Mouse (Mus musculus) embryo, embryonic 11.5 days (tissue): ENCODE results near the gene Krtap14.
A peak's percentile ranks its signal among the peaks of the same experiment; 100 is the strongest.

ENCODE experiments used
- DNase-seq: peaks from one replicate; pipeline ENCODE4 v3.0.0-alpha.2; 2012; ENCODE audit warnings: low read depth, low spot score

Gene Krtap14

DNA sequence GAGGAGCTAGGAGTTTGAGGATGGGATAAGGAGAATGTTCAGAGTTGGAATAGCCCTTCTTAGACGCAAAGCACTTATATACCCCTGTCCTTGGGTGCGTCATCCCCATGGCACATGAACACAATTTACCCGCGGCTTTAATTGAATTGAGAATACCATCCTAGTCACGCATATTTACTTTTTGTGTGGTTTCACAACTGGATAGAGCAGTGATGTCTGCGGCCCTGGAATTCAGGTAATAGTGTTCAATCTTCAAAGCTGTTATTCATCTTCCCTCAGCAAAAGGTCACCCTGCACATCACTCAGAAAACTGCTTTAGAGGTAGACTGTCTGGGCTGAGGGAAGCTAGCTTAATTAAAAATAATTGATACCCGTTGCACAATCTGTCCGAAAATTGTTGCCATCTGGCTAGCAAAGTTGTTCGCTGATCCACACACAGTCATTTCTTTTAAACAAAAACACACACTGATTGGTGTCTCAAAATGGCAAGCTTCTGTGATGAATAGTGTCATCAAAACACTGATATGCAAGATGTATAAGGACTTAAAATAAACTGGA lies at the start of gene Krtap14:
Krtap14 (minus strand) TSS at position 51 of the 558 bp plus-strand sequence.
- no peak for DNase-seq

DNA sequence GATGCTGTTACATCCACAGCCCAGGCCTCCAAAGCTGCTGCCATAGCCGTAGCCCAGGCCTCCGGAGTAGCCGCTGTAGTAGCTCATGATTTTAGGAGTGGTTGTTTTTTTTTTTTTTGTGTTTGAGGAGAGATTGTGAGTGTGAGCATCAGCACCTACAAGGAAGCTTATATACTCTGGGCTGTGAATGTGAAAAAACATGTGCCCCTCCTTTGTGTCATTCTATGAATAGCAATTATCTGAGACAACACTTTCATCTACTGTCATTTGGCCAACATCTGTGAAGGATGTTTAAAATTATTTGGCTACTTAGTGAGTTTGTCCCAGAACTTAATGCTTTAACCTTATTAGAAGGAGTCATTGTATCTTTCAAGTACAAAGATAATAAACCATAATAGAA lies 48.2 kb upstream of the Krtap14 start, which contains the start of gene Krtap19-2:
Krtap19-2 (minus strand) TSS at position 101 of the 400 bp plus-strand sequence.
- DNase-seq: no peak

DNA sequence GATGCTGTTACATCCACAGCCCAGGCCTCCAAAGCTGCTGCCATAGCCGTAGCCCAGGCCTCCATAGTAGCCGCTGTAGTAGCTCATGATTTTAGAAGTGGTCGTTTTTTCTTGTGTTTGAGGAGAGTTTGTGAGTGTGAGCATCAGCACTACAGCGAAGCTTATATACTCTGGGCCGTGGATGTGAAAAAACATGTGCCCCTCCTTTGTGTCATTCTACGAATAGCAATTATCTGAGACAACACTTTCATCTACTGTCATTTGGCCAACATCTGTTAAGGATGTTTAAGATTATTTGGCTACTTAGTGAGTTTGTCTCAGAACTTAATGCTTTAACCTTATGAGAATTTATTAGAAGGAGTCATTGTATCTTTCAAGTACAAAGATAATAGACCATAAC lies 43.4 kb upstream of the Krtap14 start, which contains the start of gene Krtap19-1:
Krtap19-1 (minus strand) TSS at position 101 of the 400 bp plus-strand sequence.
- DNase-seq: no peak

DNA sequence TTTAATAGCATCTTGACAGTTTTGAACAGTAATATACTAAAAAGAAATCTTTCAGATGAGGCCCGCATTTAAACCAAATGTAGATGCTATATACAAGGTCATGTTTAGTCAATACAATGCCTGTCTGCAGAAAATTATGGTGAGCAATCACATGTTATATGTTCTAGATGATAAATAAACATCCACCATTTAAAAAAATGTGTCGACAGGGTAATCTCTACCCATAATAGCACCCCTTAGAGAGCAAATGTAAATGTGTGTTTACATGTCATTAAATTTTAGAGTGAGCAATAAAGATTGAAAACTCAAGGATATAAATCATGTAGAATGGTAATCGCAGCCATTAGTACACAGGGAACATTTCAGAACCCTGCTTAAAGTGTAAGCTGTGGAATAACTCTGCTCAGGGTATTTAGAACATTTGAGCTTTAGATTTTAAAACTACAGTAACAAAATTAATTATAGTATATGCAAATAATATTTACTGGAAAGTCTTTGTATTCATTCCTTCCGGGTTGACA lies 39.0 kb upstream of the Krtap14 start:
- DNase-seq: no peak

DNA sequence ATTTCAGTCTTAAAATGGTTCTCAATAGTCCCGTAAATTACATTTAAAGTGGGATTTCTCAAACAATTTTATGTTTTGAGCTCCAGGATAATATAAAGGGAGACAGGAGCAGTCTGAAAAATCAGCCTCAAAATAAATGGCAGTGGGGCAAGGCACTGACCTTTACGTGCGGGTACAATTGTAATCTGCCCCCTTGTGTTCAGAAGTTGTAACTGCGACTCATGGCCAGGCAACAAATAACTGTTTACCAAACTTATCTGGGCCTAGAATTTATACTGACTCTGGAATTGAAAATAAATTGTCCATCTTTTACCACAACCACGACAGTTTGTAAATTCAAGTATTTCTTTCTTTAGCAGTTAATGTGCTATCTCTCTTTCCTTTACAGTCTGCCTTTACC lies 25.5 kb upstream of the Krtap14 start:
- peak; percentile 16 for DNase-seq

DNA sequence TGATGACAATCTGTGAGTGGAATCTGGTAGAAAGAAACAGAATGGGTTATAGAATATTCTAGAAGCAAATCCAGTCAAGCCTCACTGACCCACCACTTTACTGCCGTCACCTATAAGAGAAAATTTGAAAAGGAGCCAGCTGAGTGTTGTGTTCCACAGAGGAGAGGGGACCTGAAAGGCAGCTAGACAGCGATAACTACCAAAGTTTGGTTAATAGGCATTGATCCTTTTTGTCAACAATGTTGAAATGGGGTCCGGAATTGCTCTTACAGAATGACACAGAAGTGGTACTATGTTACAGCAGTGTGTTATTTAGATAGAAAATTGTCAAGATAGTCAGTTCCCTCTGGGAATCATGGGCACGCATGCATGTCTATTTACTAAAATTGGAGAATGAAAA lies 22.6 kb upstream of the Krtap14 start:
- DNase-seq: no peak

DNA sequence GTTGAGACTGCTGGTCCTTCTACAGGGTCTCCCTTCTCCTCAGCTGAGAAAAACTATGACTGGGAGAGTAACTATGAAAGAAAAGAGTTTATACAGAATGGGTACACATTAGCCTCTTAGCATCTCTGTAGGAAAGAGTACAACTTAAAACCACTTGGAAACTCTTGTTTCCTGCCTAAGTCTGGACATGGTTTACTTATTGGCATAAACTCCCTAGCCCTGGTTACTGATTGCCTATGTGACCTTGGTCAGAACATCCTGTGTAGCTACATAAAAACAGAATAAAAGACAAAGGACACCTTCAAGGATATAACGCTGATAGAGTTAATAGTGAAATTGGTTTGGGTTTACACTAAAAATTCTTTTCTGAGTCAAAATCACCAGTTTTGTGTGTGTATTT lies 21.4 kb upstream of the Krtap14 start:
- no peak for DNase-seq

DNA sequence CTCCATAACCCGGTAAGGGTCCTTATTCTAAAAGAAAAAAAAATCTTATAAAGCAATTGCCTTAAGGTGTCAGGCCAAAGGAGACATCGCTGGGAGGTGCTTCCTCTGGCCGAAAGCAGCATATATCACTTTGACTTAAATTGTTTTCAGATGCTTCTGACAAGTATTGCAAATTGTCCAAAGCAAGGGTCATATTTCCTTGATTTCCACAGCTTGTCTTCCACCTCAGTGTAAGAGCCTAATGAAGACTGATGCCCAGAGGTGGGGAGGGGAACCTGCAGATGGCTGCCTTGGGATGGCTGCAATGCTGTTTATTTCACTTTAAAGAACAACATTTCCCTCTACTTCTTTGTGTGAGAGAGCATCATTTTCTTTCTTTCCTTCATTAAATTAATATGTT lies 1.0 kb upstream of the Krtap14 start:
- DNase-seq: peak; percentile 16

DNA sequence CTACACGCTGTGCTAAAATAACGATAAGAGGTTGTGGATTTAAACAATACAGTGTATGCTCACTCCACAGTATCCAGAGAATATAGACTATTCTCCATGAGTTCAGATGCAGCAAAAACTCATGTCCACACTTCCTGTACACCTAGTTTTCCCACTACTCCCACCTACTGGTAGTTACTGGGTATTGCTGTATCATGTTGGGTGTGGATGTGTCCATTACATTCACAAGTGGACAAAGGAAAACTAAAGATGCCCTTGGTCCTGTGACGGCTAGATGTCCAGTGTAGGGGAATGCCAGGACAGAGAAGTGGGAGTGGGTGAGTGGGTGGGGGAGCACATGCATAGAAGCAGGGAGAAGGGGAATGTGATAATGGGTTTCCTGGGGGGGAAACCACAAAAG lies 2.2 kb downstream of the Krtap14 start:
- DNase-seq: peak; percentile 9

DNA sequence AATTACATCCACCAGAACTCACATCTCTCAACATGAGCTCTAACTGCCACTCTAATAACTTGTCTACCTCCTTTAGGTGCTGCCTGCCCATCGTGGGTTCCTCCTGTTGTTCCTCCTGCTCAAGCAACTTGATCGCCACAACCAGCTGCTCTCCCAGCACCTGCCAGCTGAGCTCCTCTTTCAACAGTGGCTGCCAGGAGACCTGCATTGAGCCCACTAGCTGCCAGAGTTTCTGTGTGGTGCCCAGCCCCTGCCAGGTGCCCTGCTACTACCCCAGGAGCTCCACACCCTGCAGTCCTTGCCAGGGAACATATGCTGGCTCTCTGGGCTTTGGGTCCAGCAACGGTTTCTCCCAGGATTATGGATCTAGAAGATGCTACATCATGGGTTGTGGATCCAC lies 5.9 kb downstream of the Krtap14 start, which contains the start of gene Krtap15:
Krtap15 (plus strand) TSS at position 150 of the 400 bp plus-strand sequence.
- DNase-seq: no peak

DNA sequence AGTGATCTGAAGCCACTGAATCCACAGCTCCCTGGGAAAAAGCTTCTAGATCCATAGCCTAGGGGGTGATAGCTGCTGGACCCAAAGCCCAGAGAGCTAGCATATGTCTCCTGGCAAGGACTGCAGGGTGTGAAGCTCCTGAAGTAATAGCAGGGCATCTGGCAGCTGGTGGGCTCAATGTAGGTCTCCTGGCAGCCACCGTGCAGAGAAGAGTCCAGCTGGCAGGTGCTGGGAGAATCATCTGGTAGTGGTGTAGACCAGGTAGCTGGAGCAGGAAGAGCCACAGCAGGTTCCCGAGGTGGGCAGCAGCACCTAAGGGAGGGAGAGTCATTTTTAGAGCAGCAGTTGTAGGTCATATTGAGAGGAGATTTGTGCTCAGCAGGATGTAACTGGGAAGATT lies 14.1 kb downstream of the Krtap14 start, which contains the start of gene Gm20741:
Gm20741 (minus strand) TSS at position 394 of the 400 bp plus-strand sequence.
- no peak for DNase-seq

DNA sequence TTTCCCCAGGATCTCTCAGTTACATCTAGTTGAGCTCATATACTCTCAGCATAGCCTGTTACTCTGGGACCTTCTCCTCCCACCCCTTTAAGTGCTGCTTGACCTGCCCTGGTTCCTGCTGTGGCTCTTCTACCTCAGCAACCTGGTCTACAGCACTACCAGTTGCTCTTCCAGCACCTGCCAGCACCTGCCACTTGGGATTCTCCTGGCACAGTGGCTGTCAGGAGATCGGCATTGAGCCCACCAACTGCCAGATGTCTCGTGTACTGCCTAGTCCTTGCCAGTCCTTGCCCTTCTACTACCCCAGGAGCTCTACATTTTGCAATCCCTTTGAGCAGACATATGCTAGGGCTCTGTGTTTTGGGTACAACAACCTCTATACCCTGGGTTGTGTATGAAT lies 39.2 kb downstream of the Krtap14 start:
- DNase-seq: no peak

DNA sequence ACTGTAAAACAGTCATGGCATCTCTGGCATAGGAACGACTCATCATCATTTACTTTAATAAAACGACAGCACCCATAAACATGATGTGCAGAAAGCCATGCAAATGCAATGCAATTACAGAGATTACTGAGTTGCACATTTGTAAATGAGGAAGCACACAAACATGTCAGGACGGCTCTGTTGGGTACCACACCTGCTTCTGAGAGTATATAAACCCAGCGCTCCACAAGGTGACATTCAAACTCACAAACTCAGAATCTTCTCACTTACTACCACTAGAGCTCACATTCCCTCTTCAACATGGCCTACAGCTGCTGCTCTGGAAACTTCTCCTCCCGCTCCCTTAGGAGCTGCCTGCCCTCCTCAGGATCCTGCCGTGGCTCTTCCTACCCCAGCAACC lies 48.3 kb downstream of the Krtap14 start, which contains the start of gene Gm5965:
Gm5965 (plus strand) TSS at position 301 of the 400 bp plus-strand sequence.
- DNase-seq: no peak

DNA sequence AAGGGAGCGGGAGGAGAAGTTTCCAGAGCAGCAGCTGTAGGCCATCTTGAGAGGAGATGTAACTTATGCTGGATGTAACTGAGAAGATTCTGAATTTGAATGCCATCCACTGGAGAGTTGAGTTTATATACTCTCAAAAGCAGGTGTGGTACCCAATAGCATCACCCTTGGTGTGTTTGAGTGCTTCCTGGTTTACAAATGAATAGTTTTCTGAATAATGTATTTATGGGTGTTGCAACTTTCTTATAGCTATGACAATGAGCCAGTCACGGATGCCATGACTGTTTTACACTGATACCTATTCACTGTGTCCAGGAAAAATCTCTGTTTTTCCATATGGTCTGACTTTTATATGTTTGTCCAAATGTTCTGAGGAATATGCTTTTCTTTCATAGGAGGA lies 51.8 kb downstream of the Krtap14 start, which contains the start of gene 2310057N15Rik:
2310057N15Rik (minus strand) TSS at position 101 of the 400 bp plus-strand sequence.
- DNase-seq: no peak
